Mouse (Mus musculus): ENCODE data around the gene Stim2. TPM values are rescaled to one million over a fixed set of nuclear protein-coding genes. Genes with fewer than 3 reads are reported as not detected.

Stim2 gene
- 17.8 and 20.3 TPM in 2 replicates for polyA plus RNA-seq (2015; fragmentation: Nextera tagmentation; extraction: Ambion mirVana)

GRCm38 (mm10) chr5:53998146-53998742 lies at the start of gene Stim2:
TSS of gene Stim2 (plus strand) at chr5:53998499.
- Histone ChIP-seq H3K4me1 (replicated peaks) (peaks cover 30% of the 10 kb centered on the region), H3K4me2 (replicated peaks) (peak within 1 kb of the TSS; percentile 84), H3K27me3 (peaks cover 7% of the 10 kb centered on the region; the same call in 1 of the 2 replicates), H3K9me3 (no peaks in the 10 kb centered on the region), H3K9ac (replicated peaks) (peak within 1 kb of the TSS; percentile 87), H3K36me3 (no peaks in the 10 kb centered on the region), H3K4me3 (replicated peaks) (peak within 1 kb of the TSS; percentile 89), H3K27ac (peak within 1 kb of the TSS; percentile 95)
- peak; percentile 95 for ATAC-seq
- WGBS: 0% methylated on average over 58 of the region's 71 CpGs

GRCm38 (mm10) chr5:53948606-53949266 lies 49.6 kb upstream of the Stim2 start:
- WGBS: 88% methylated on average over 8 of the region's 8 CpGs
- H3K9ac ChIP-seq (replicated peaks): no peak overlapping the region
- no peak overlapping the region for H3K4me3 ChIP-seq (replicated peaks)
- no peaks in the 10 kb centered on the region for H3K36me3 ChIP-seq
- no peaks in the 10 kb centered on the region for H3K27me3 ChIP-seq
- H3K4me2 ChIP-seq (replicated peaks): no peak overlapping the region
- no peak overlapping the region for H3K27ac ChIP-seq
- ATAC-seq: no peak
- no peaks in the 10 kb centered on the region for H3K9me3 ChIP-seq
- H3K4me1 ChIP-seq (replicated peaks): peaks cover 8% of the 10 kb centered on the region; the same call in 1 of the 2 replicates

DNA sequence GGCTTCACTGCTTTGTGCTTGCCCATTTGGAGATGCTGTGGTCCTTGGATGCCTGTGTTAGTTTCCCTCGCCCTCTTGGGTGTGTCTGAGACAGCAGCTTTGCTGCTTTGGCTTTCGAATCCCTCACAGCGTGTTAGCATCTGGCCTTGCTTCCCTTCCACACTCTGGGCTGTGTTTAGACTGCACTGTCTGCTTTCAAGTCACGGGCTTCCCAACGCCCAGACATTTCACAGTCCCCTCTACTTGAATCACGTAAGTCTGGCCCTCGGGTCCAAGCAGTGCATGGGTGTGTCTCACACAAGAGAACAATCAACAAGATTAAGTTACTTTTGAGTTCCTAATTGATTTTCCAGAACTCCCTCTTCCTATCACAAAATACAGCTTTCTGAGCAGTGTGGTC lies 48.1 kb upstream of the Stim2 start:
- H3K27ac ChIP-seq: no peak overlapping the region
- H3K4me3 ChIP-seq (replicated peaks): no peak overlapping the region
- no peak for ATAC-seq
- H3K36me3 ChIP-seq: no peaks in the 10 kb centered on the region
- no peak overlapping the region for H3K4me2 ChIP-seq (replicated peaks)
- no peak overlapping the region for H3K9ac ChIP-seq (replicated peaks)
- no peaks in the 10 kb centered on the region for H3K27me3 ChIP-seq
- H3K4me1 ChIP-seq (replicated peaks): peaks cover 8% of the 10 kb centered on the region; the same call in 1 of the 2 replicates
- H3K9me3 ChIP-seq: no peaks in the 10 kb centered on the region
- 64% methylated on average over 7 of the region's 7 CpGs for WGBS

- Histone ChIP-seq H3K9ac (replicated peaks) (no peak overlapping the region), H3K27ac (no peak overlapping the region), H3K4me2 (replicated peaks) (no peak overlapping the region), H3K4me1 (replicated peaks) (no peaks in the 10 kb centered on the region), H3K27me3 (no peaks in the 10 kb centered on the region), H3K36me3 (no peaks in the 10 kb centered on the region), H3K4me3 (replicated peaks) (no peak overlapping the region), H3K9me3 (no peaks in the 10 kb centered on the region)
- ATAC-seq: no peak
These were observed 45.1 kb upstream of the Stim2 start for GRCm38 (mm10) chr5:53953216-53953615.

GRCm38 (mm10) chr5:53953797-53954196 lies 44.5 kb upstream of the Stim2 start:
- Histone ChIP-seq H3K4me1 (replicated peaks) (no peaks in the 10 kb centered on the region), H3K9ac (replicated peaks) (no peak overlapping the region), H3K4me3 (replicated peaks) (no peak overlapping the region), H3K27me3 (no peaks in the 10 kb centered on the region), H3K4me2 (replicated peaks) (no peak overlapping the region), H3K27ac (no peak overlapping the region), H3K9me3 (no peaks in the 10 kb centered on the region), H3K36me3 (no peaks in the 10 kb centered on the region)
- no peak for ATAC-seq
- 95% methylated on average over 2 of the region's 2 CpGs for WGBS

DNA sequence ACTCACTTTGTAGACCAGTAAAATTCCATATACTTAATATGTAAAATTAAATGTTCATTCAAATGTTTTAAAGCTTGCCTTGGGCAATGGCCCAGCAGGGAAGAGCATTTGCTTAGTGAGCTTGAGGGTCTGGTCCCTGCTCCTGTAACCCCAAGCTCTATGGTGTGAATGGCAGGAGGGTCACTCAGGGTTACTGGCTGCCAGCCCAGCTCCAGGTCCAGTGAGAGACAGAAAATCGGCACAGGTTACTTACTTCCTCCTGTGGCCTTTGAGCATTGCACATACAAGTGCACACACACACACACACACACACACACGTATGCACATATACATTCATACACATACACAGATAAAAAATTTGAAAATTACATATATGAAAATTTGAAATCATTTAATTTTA lies 42.3 kb upstream of the Stim2 start:
- Histone ChIP-seq H3K4me2 (replicated peaks) (no peak overlapping the region), H3K9ac (replicated peaks) (no peak overlapping the region), H3K27me3 (no peaks in the 10 kb centered on the region), H3K9me3 (no peaks in the 10 kb centered on the region), H3K4me3 (replicated peaks) (no peak overlapping the region), H3K36me3 (no peaks in the 10 kb centered on the region), H3K4me1 (replicated peaks) (no peaks in the 10 kb centered on the region), H3K27ac (no peak overlapping the region)
- WGBS: 82% methylated on average over 2 of the region's 2 CpGs
- no peak for ATAC-seq

DNA sequence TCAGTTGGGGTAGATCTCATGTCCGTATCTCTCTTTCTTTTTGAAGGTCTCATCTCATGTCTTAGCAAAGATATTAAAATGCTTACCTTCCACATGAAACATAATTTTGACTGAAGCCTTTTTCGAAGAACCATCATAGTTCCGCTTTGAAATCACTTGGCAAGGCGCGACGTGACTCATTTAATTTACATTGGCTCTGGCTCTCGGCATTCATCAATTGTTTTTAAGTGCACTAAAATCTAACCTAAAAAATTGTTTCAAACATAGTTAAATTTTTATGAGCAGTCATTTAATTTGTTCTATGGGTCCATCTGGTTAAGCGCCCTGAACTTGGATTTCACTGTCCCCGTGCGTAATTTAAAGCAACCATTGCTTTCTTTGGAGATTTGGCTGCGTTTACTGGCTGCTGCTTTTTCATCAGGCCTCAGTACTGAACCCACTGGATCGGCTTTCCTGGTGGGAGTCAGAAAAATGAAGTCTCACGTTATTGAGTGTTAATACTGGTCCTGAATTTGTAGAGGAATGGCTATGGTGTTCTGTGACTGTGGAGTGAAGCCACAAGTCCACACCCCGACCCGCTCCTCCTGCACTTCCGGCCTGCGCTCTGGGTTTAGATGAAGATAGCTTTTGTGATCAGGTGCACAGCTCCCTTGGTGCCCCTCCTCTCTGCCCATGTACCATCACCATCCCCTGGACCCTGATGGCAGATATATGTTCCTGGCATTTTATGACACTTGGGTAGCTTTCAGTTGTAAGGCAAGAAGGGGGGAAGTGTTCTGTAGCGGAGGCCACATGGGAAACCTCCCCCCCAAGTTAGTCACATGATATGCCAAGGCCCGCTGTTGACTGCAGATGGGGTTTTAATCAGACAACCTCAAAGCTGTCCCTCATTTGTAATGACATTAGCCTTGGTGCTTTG lies 41.6 kb upstream of the Stim2 start:
- Histone ChIP-seq H3K36me3 (no peaks in the 10 kb centered on the region), H3K9me3 (no peaks in the 10 kb centered on the region), H3K4me2 (replicated peaks) (no peak overlapping the region), H3K27me3 (no peaks in the 10 kb centered on the region), H3K27ac (no peak overlapping the region), H3K4me1 (replicated peaks) (no peaks in the 10 kb centered on the region), H3K9ac (replicated peaks) (no peak overlapping the region), H3K4me3 (replicated peaks) (no peak overlapping the region)
- WGBS: 89% methylated on average over 19 of the region's 19 CpGs
- no peak for ATAC-seq

DNA sequence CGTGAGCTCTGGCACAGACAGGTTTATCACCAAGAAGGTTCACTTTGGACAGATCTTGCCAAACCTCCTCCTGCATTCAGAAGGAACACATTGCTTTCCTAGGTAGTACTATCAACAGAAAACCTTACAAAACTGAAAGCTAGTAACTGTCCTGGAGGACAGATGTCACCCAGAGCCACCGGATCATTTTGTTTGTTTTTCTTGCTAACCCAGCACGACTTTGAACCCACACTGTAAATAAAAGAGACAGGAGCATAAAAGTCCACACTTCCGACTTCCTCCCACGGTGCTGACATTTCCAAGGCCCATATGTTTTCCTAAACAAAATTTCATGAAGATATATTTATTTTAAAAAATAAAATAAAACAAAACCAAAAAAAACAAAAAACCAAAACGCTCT lies 41.0 kb upstream of the Stim2 start:
- Histone ChIP-seq H3K9ac (replicated peaks) (no peak overlapping the region), H3K9me3 (no peaks in the 10 kb centered on the region), H3K27me3 (no peaks in the 10 kb centered on the region), H3K4me1 (replicated peaks) (no peaks in the 10 kb centered on the region), H3K36me3 (no peaks in the 10 kb centered on the region), H3K27ac (no peak overlapping the region), H3K4me3 (replicated peaks) (no peak overlapping the region), H3K4me2 (replicated peaks) (no peak overlapping the region)
- WGBS: 77% methylated on average over 6 of the region's 6 CpGs
- ATAC-seq: no peak

- H3K4me1 ChIP-seq (replicated peaks): no peaks in the 10 kb centered on the region
- ATAC-seq: no peak
- H3K27me3 ChIP-seq: no peaks in the 10 kb centered on the region
- no peak overlapping the region for H3K4me3 ChIP-seq (replicated peaks)
- no peak overlapping the region for H3K4me2 ChIP-seq (replicated peaks)
- no peak overlapping the region for H3K27ac ChIP-seq
- H3K9ac ChIP-seq (replicated peaks): no peak overlapping the region
- WGBS: 82% methylated on average over 5 of the region's 5 CpGs
- no peaks in the 10 kb centered on the region for H3K9me3 ChIP-seq
- H3K36me3 ChIP-seq: no peaks in the 10 kb centered on the region
These were observed 37.1 kb upstream of the Stim2 start for GRCm38 (mm10) chr5:53961229-53961628.

GRCm38 (mm10) chr5:53961830-53962515 lies 36.3 kb upstream of the Stim2 start:
- Histone ChIP-seq H3K4me1 (replicated peaks) (no peaks in the 10 kb centered on the region), H3K4me3 (replicated peaks) (no peak overlapping the region), H3K27me3 (no peaks in the 10 kb centered on the region), H3K4me2 (replicated peaks) (no peak overlapping the region), H3K9ac (replicated peaks) (no peak overlapping the region), H3K36me3 (no peaks in the 10 kb centered on the region), H3K9me3 (no peaks in the 10 kb centered on the region), H3K27ac (no peak overlapping the region)
- WGBS: 82% methylated on average over 12 of the region's 12 CpGs
- ATAC-seq: no peak

GRCm38 (mm10) chr5:53965656-53966055 lies 32.6 kb upstream of the Stim2 start:
- H3K27ac ChIP-seq: no peak overlapping the region
- WGBS: 94% methylated on average over 5 of the region's 5 CpGs
- no peak for ATAC-seq
- H3K4me3 ChIP-seq (replicated peaks): no peak overlapping the region
- no peak overlapping the region for H3K4me2 ChIP-seq (replicated peaks)
- H3K4me1 ChIP-seq (replicated peaks): no peaks in the 10 kb centered on the region
- H3K27me3 ChIP-seq: no peaks in the 10 kb centered on the region
- H3K9ac ChIP-seq (replicated peaks): no peak overlapping the region
- no peaks in the 10 kb centered on the region for H3K36me3 ChIP-seq
- H3K9me3 ChIP-seq: no peaks in the 10 kb centered on the region

GRCm38 (mm10) chr5:53967560-53967959 lies 30.7 kb upstream of the Stim2 start:
- H3K4me2 ChIP-seq (replicated peaks): no peak overlapping the region
- no peak overlapping the region for H3K9ac ChIP-seq (replicated peaks)
- H3K36me3 ChIP-seq: no peaks in the 10 kb centered on the region
- H3K9me3 ChIP-seq: no peaks in the 10 kb centered on the region
- no peak overlapping the region for H3K27ac ChIP-seq
- ATAC-seq: no peak
- no peaks in the 10 kb centered on the region for H3K4me1 ChIP-seq (replicated peaks)
- 92% methylated on average over 2 of the region's 2 CpGs for WGBS
- H3K27me3 ChIP-seq: no peaks in the 10 kb centered on the region
- H3K4me3 ChIP-seq (replicated peaks): no peak overlapping the region
